Mouse (Mus musculus) cerebellum, adult 2 months (tissue): Measurements from ENCODE around the gene Anapc16.

ENCODE experiments used
- CTCF ChIP-seq: fragments of 200-500 bp; IDR thresholded peaks from 2 replicates; pipeline ENCODE4 v1.5.1; 2011; ENCODE audit warnings: low read depth, mild to moderate bottlenecking, control low read depth, low read length, moderate library complexity, borderline replicate concordance; ENCODE audit not compliant: insufficient read depth
- POLR2A ChIP-seq: fragments of 200-500 bp; IDR thresholded peaks from 2 replicates; pipeline ENCODE4 v1.6.1; 2011; ENCODE audit warnings: low read length, control low read depth, borderline replicate concordance; ENCODE audit not compliant: insufficient read depth

GRCm38 (mm10) chr10:60023751-60024150 lies 20.8 kb upstream of the Anapc16 start:
- TF ChIP-seq CTCF, result no peak
- TF ChIP-seq POLR2A, result no peak
